Mouse (Mus musculus) liver, postnatal 0 days (tissue): ENCODE results near the gene Suv39h1. TPM values are rescaled to one million over a fixed set of nuclear protein-coding genes. Genes with fewer than 3 reads are reported as not detected.
A peak's percentile ranks its signal among the peaks of the same experiment; 100 is the strongest.
"Not testable (repeated sequence)": the region's sequence is repeated elsewhere in the genome, so short reads cannot be mapped to it uniquely, and the experiment has no call there.

Source experiments
- ATAC-seq: fragments of 200-750 bp; cut with Nextera tagmentation; 2 replicates; pipeline ENCODE4 v1.8.0; 2017; ENCODE audit warnings: mild to moderate bottlenecking, moderate library complexity
- DNase-seq: peaks from one replicate; pipeline ENCODE4 v3.0.0-alpha.2; 2016
- H3K27ac ChIP-seq: fragments of 300-500 bp; sonication (generic); 2 replicates; pipeline ENCODE4 v1.5.1; 2014; ENCODE audit warnings: antibody characterized with exemption, moderate library complexity, mild to moderate bottlenecking, low read depth
- H3K27me3 ChIP-seq: fragments of 300-500 bp; sonication (generic); 2 replicates; pipeline ENCODE4 v1.6.1; 2014; ENCODE audit warnings: low read length, control low read depth, mixed read lengths; ENCODE audit not compliant: insufficient read depth
- H3K36me3 ChIP-seq: fragments of 300-500 bp; sonication (generic); replicated peaks from 2 replicates; pipeline ENCODE4 v1.6.1; 2014; ENCODE audit warnings: mild to moderate bottlenecking, control low read depth, low read length, moderate library complexity, mixed read lengths; ENCODE audit not compliant: insufficient read depth
- H3K4me1 ChIP-seq: fragments of 300-500 bp; sonication (generic); 2 replicates; pipeline ENCODE4 v1.6.1; 2014; ENCODE audit warnings: antibody characterized with exemption, mild to moderate bottlenecking, control low read depth; ENCODE audit not compliant: insufficient read depth
- H3K4me2 ChIP-seq: fragments of 300-500 bp; sonication (generic); 2 replicates; pipeline ENCODE4 v1.6.1; 2014; ENCODE audit warnings: low read depth, mild to moderate bottlenecking, low read length, moderate library complexity, mixed read lengths
- H3K4me3 ChIP-seq: fragments of 300-500 bp; sonication (generic); 2 replicates; pipeline ENCODE4 v1.5.1; 2014; ENCODE audit warnings: low read depth, low read length
- H3K9ac ChIP-seq: fragments of 300-500 bp; sonication (generic); replicated peaks from 2 replicates; pipeline ENCODE4 v1.6.1; 2014; ENCODE audit warnings: mild to moderate bottlenecking, moderate library complexity
- H3K9me3 ChIP-seq: fragments of 300-500 bp; sonication (generic); 2 replicates; pipeline ENCODE4 v1.6.1; 2016; ENCODE audit warnings: mild to moderate bottlenecking, control low read depth, low read length, mixed read lengths
- CTCF ChIP-seq: sonication (generic); IDR thresholded peaks from 2 replicates; pipeline ENCODE4 v1.5.1; 2016; ENCODE audit warnings: antibody characterized with exemption, low read depth
- EP300 ChIP-seq: IDR thresholded peaks from 2 replicates; pipeline ENCODE4 v1.6.1; 2016; ENCODE audit warnings: antibody characterized with exemption, low read depth, mild to moderate bottlenecking
- WGBS: fragments of 180-500 bp; shearing (Covaris S2); extraction: QIAGEN DNeasy Blood & Tissue Kit; methylation state at CpG from one replicate; pipeline ENCODE4 v1.1.7; 2014; ENCODE audit not compliant: insufficient replicate concordance; 5-methylcytosine and 5-hydroxymethylcytosine counted together
- polyA plus RNA-seq: library from polyadenylated mRNA; unstranded; fragments of >200 nt; fragmentation: Nextera tagmentation; extraction: Ambion mirVana; gene quantifications from 2 replicates; pipeline ENCODE4 v1.2.1, GENCODE M21; 2015

Suv39h1 gene
- polyA plus RNA-seq, 1 experiment from 2014 or later: 15.8 TPM

DNA sequence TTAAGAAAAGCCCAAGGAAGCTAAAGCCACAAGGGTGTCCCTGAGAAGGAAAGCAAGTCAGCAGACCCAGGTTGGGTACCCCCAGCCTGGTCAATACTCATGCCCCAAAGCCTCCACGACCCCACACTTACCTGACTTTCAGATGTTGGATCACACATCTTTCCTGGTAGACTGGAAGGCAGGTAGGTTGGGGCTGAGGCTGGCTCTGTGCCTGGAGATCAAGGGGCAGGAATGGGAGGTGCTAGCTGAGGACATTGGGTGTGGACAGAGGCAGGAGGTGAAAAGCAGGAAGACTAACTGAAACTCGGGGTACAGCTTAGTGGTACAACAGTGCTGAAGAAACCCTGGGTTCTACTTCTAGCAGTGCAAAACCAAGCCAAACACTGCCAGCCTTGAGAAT lies 56.3 kb downstream of the Suv39h1 start, which contains the start of gene Glod5:
Glod5 (minus strand) TSS at position 207 of the 400 bp plus-strand sequence.
- 43% methylated on average over 2 of the region's 2 CpGs for WGBS
- H3K4me2 ChIP-seq: no peak within 1 kb of the TSS
- ATAC-seq: no peak
- TF ChIP-seq CTCF: no peak
- no peak for TF ChIP-seq EP300
- no peak within 1 kb of the TSS for H3K9ac ChIP-seq
- peak; percentile 20 for DNase-seq
- H3K9me3 ChIP-seq: no peaks in the 10 kb centered on the region
- no peaks in the 10 kb centered on the region for H3K36me3 ChIP-seq
- no peak within 1 kb of the TSS for H3K27ac ChIP-seq
- H3K27me3 ChIP-seq: no peaks in the 10 kb centered on the region
- no peak within 1 kb of the TSS for H3K4me3 ChIP-seq
- no peaks in the 10 kb centered on the region for H3K4me1 ChIP-seq

DNA sequence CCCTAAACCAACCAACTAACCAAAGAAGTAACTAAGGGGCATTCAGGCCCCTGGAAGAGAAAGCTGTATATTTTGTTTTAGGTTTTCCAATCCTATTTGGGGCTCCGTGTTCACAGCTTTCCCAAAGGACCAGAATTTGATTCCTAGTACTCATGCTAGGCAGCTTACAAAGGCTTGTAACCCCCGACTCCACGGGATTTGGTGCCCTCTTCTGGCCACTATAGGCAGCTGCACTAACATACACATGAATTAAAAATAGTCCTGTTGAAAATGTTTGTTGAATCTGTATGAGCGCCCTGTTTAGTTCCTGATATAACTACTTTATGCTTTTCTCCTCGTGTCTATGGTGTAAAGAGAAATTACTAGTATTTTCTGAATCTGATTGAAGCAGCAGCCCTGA lies 57.4 kb downstream of the Suv39h1 start:
- TF ChIP-seq CTCF (peak; percentile 83), EP300 (no peak)

DNA sequence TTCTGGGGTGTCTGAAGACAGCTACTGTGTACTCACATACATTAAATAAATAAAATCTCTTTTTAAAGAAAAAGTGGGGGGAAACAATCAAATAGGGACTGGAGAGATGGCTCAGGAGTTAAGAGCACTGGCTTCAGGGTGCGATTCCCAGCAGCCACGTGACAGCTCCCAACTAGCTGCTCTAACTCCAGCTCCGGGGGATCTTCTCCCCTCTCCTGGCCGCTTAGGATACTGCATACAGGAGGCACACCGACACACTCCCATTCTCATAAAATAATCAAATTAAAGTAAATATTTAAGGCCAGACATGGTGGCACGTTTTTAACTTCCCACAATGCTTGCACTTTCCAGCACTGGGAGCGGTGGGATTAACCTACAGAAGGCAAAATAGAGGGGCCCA lies 58.9 kb downstream of the Suv39h1 start:
- not testable (repeated sequence) for H3K4me3 ChIP-seq, H3K9ac ChIP-seq, H3K27ac ChIP-seq, H3K4me1 ChIP-seq, H3K4me2 ChIP-seq, DNase-seq, H3K27me3 ChIP-seq, H3K36me3 ChIP-seq, H3K9me3 ChIP-seq, ATAC-seq
- TF ChIP-seq CTCF: peak; percentile 45
- 29% methylated on average over 7 of the region's 7 CpGs for WGBS

More for the DNA sequence above, 57.4 kb downstream of the Suv39h1 start:
- Histone ChIP-seq H3K9me3 (no peaks in the 10 kb centered on the region), H3K27me3 (no peaks in the 10 kb centered on the region), H3K4me1 (no peaks in the 10 kb centered on the region), H3K9ac (no peak overlapping the region), H3K4me2 (no peak overlapping the region), H3K27ac (no peak overlapping the region), H3K36me3 (no peaks in the 10 kb centered on the region), H3K4me3 (no peak overlapping the region)
- ATAC-seq (no peak), DNase-seq (peak; percentile 45)
- WGBS: 5% methylated on average over 5 of the region's 5 CpGs

- H3K9ac ChIP-seq: no peak overlapping the region
- no peaks in the 10 kb centered on the region for H3K36me3 ChIP-seq
- H3K4me1 ChIP-seq: no peaks in the 10 kb centered on the region
- no peaks in the 10 kb centered on the region for H3K9me3 ChIP-seq
- DNase-seq: no peak
- 58% methylated on average over 7 of the region's 8 CpGs for WGBS
- no peaks in the 10 kb centered on the region for H3K27me3 ChIP-seq
- H3K27ac ChIP-seq: no peak overlapping the region
- no peak overlapping the region for H3K4me3 ChIP-seq
- TF ChIP-seq EP300 (no peak), CTCF (no peak)
- H3K4me2 ChIP-seq: no peak overlapping the region
- no peak for ATAC-seq
Measured at GRCm38 (mm10) chrX:8013569-8014314, 60.8 kb downstream of the Suv39h1 start.

DNA sequence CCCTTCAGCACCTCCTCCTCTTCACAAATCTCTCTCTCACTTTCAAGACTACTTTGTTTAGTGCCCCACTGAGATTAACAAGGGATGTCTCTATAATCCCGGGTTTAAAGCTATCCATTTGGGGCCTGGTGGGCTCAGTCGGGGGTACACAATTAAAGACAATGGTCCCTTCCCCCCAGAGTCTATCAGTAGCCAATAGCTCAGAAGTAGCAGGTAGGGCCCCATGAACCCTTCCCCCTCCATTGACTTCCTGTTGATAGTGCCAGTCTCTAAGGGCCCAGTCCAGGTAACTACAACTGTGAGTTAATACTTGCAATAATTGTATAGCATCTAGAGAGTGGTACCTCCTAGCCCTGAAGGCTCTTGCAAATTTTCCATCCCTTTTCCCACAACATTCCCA lies 61.4 kb downstream of the Suv39h1 start:
- no peak overlapping the region for H3K4me3 ChIP-seq
- WGBS: 26% methylated on average over 2 of the region's 2 CpGs
- no peak for TF ChIP-seq CTCF
- no peaks in the 10 kb centered on the region for H3K36me3 ChIP-seq
- H3K27ac ChIP-seq: no peak overlapping the region
- H3K4me1 ChIP-seq: no peaks in the 10 kb centered on the region
- no peak overlapping the region for H3K9ac ChIP-seq
- ATAC-seq: no peak
- H3K9me3 ChIP-seq: no peaks in the 10 kb centered on the region
- DNase-seq: no peak
- no peaks in the 10 kb centered on the region for H3K27me3 ChIP-seq
- H3K4me2 ChIP-seq: no peak overlapping the region

Other genes starting within 250 kb of the Suv39h1 start
- gene Otud5, start 233.4 kb downstream of the Suv39h1 start, polyA plus RNA-seq: 22.2 and 25.0 TPM in 2 replicates
- gene Pim2, start 196.5 kb downstream of the Suv39h1 start, polyA plus RNA-seq: 3.0 and 3.3 TPM in 2 replicates
- 7.1 and 9.0 TPM in 2 replicates for gene Slc35a2, start 190.7 kb downstream of the Suv39h1 start, polyA plus RNA-seq
- gene Pqbp1, start 175.5 kb downstream of the Suv39h1 start, polyA plus RNA-seq: 39.2 and 41.9 TPM in 2 replicates
- 117 TPM in 2 replicates for gene Timm17b, start 175.4 kb downstream of the Suv39h1 start, polyA plus RNA-seq
- not detected in 2 replicates for gene Gm10491, start 166.9 kb downstream of the Suv39h1 start, polyA plus RNA-seq
- not detected in 2 replicates for gene Gm10490, start 165.2 kb downstream of the Suv39h1 start, polyA plus RNA-seq
- gene Pcsk1n, start 154.9 kb downstream of the Suv39h1 start, polyA plus RNA-seq: 0.06 TPM in 1 of 2 replicates, not detected in the other
- gene Eras, start 146.2 kb downstream of the Suv39h1 start, polyA plus RNA-seq: not detected in 2 replicates
- 10.3 and 11.8 TPM in 2 replicates for gene Hdac6, start 126.9 kb downstream of the Suv39h1 start, polyA plus RNA-seq
- gene Gata1, start 96.7 kb downstream of the Suv39h1 start, polyA plus RNA-seq: 39.8 and 43.2 TPM in 2 replicates
- gene Glod5, start 56.3 kb downstream of the Suv39h1 start, polyA plus RNA-seq: 2.6 and 4.3 TPM in 2 replicates
- 2.4 and 2.9 TPM in 2 replicates for gene Was, start 15.7 kb upstream of the Suv39h1 start, polyA plus RNA-seq
- gene Wdr13, start 58.1 kb upstream of the Suv39h1 start, polyA plus RNA-seq: 4.6 and 5.6 TPM in 2 replicates
- gene Rbm3, start 71.1 kb upstream of the Suv39h1 start, polyA plus RNA-seq: 413 and 415 TPM in 2 replicates
- 2.1 and 2.2 TPM in 2 replicates for gene Tbc1d25, start 101.4 kb upstream of the Suv39h1 start, polyA plus RNA-seq
- 74.7 and 84.5 TPM in 2 replicates for gene Ebp, start 118.8 kb upstream of the Suv39h1 start, polyA plus RNA-seq
- gene Porcn, start 131.8 kb upstream of the Suv39h1 start, polyA plus RNA-seq: 1.5 and 1.9 TPM in 2 replicates
- 16.4 and 17.7 TPM in 2 replicates for gene Ftsj1, start 177.6 kb upstream of the Suv39h1 start, polyA plus RNA-seq
- gene Slc38a5, start 196.4 kb upstream of the Suv39h1 start, polyA plus RNA-seq: 32.0 and 35.9 TPM in 2 replicates